Mouse (Mus musculus): ENCODE results near the gene Eif2ak3. TPM values are rescaled to one million over a fixed set of nuclear protein-coding genes. Genes with fewer than 3 reads are reported as not detected.
"Not testable (repeated sequence)": the region's sequence is repeated elsewhere in the genome, so short reads cannot be mapped to it uniquely, and the experiment has no call there.

Gene Eif2ak3
- total RNA-seq, 1 experiment, result 33.9 TPM

DNA sequence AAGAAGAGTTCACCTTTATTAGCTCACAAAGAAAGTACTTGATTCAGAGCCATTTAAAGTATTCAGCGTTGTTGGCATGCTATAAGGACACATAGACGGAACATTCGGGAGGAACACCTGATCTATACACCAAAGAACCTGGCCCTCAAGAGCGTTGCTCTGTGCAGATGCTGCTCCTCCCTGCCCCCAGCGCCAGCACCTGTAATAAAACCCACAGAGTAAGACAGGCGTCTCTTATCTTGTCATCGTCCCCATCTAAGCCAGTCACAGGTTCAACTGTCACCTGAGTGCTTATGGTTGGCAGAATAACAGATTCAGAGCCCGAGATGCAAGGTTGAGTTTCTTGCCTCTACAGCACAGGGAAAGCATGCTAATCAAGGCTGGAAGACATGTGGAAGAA lies 28.8 kb upstream of the Eif2ak3 start:
- TF ChIP-seq ZNF384 (IDR thresholded peaks at IDR 0.05; ENCODE audit: low read depth, low read length), result no peak
- TF ChIP-seq HCFC1 (IDR thresholded peaks at IDR 0.05; ENCODE audit: borderline replicate concordance, insufficient read depth, low read length), result no peak
- TF ChIP-seq CHD2 (IDR thresholded peaks at IDR 0.05; ENCODE audit: low read depth, low read length), result no peak
- TF ChIP-seq MAFK (IDR thresholded peaks at IDR 0.05; ENCODE audit: insufficient read depth, low read depth, low read length), result no peak
- no peak for TF ChIP-seq ZC3H11A (IDR thresholded peaks at IDR 0.05; ENCODE audit: borderline replicate concordance, low read depth, low read length)
- no peaks in the 10 kb centered on the region for H3K4me1 ChIP-seq (ENCODE audit: control insufficient read depth in 2 of 2, insufficient read depth in 2 of 2, low read length in 2 of 2, poor library complexity in 1 of 2)
- DNase-seq (ENCODE audit: low read depth, low spot score), result no peak
- H3K9me3 ChIP-seq (ENCODE audit: control insufficient read depth, insufficient read depth, low read depth, low read length), result no peaks in the 10 kb centered on the region
- no peaks in the 10 kb centered on the region for H3K36me3 ChIP-seq (ENCODE audit: control insufficient read depth, insufficient read depth, low read length, poor library complexity, severe bottlenecking)
- in situ Hi-C loops (cut with MboI; ENCODE audit: low sequenced_read_pairs in 2 of 2, unreplicated experiment in 2 of 2), result no loop called here
- H3K4me3 ChIP-seq (ENCODE audit: insufficient read depth in 1 of 2, low read depth in 1 of 2, low read length in 2 of 2, poor library complexity in 1 of 2, severe bottlenecking in 1 of 2), result no peak overlapping the region
- no peak overlapping the region for H3K9ac ChIP-seq (ENCODE audit: insufficient read depth, low read depth, low read length, poor library complexity, severe bottlenecking)
- no peak overlapping the region for H3K27ac ChIP-seq (ENCODE audit: insufficient read depth, low read depth, low read length, poor library complexity, severe bottlenecking)

GRCm38 (mm10) chr6:70821566-70821965 lies 22.7 kb upstream of the Eif2ak3 start:
- no peaks in the 10 kb centered on the region for H3K9me3 ChIP-seq (ENCODE audit: control insufficient read depth, insufficient read depth, low read depth, low read length)
- H3K4me3 ChIP-seq (ENCODE audit: insufficient read depth in 1 of 2, low read depth in 1 of 2, low read length in 2 of 2, poor library complexity in 1 of 2, severe bottlenecking in 1 of 2), result no peak overlapping the region
- TF ChIP-seq CHD2 (IDR thresholded peaks at IDR 0.05; ENCODE audit: low read depth, low read length) (no peak), HCFC1 (IDR thresholded peaks at IDR 0.05; ENCODE audit: borderline replicate concordance, insufficient read depth, low read length) (no peak), ZC3H11A (IDR thresholded peaks at IDR 0.05; ENCODE audit: borderline replicate concordance, low read depth, low read length) (no peak), MAFK (IDR thresholded peaks at IDR 0.05; ENCODE audit: insufficient read depth, low read depth, low read length) (no peak), ZNF384 (IDR thresholded peaks at IDR 0.05; ENCODE audit: low read depth, low read length) (no peak)
- no peak overlapping the region for H3K27ac ChIP-seq (ENCODE audit: insufficient read depth, low read depth, low read length, poor library complexity, severe bottlenecking)
- no peak for DNase-seq (ENCODE audit: low read depth, low spot score)
- H3K9ac ChIP-seq (ENCODE audit: insufficient read depth, low read depth, low read length, poor library complexity, severe bottlenecking), result no peak overlapping the region
- in situ Hi-C loops (cut with MboI; ENCODE audit: low sequenced_read_pairs in 2 of 2, unreplicated experiment in 2 of 2), result no loop called here
- peaks cover 0 to 4% of the 10 kb centered on the region in 2 experiments; a peak in 1 of 4 replicates for H3K4me1 ChIP-seq (ENCODE audit: control insufficient read depth in 2 of 2, insufficient read depth in 2 of 2, low read length in 2 of 2, poor library complexity in 1 of 2)
- no peaks in the 10 kb centered on the region for H3K36me3 ChIP-seq (ENCODE audit: control insufficient read depth, insufficient read depth, low read length, poor library complexity, severe bottlenecking)

DNA sequence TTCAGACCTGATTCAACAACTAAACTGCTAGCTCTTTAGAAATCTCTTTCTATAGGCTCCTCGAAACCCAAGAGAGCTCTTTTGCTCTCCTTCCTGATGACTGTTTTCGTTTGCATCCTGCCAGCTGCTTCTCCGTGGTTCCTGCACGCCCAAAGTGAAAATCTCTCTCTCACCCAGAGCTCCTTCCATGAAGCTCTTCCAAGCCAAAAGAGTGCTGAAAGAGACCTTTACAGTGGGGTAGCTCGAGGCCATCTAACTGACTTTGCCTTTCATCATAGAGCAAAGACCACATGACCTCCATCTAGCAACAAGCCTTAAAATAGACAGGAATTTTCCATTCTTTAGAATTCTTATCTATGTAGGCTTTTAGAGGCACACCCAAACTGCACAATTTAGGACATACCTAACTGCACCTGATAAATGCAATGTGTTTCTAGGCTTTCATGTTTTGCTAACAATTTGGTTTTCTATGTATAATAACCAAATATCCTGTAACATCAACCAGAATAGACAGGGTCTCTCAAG lies 21.9 kb upstream of the Eif2ak3 start:
- no peak overlapping the region for H3K4me3 ChIP-seq (ENCODE audit: insufficient read depth in 1 of 2, low read depth in 1 of 2, low read length in 2 of 2, poor library complexity in 1 of 2, severe bottlenecking in 1 of 2)
- in situ Hi-C loops (cut with MboI; ENCODE audit: low sequenced_read_pairs in 2 of 2, unreplicated experiment in 2 of 2), result no loop called here
- no peaks in the 10 kb centered on the region for H3K36me3 ChIP-seq (ENCODE audit: control insufficient read depth, insufficient read depth, low read length, poor library complexity, severe bottlenecking)
- DNase-seq (ENCODE audit: low read depth, low spot score), result no peak
- no peak overlapping the region for H3K9ac ChIP-seq (ENCODE audit: insufficient read depth, low read depth, low read length, poor library complexity, severe bottlenecking)
- no peak overlapping the region for H3K27ac ChIP-seq (ENCODE audit: insufficient read depth, low read depth, low read length, poor library complexity, severe bottlenecking)
- no peak for TF ChIP-seq ZNF384 (IDR thresholded peaks at IDR 0.05; ENCODE audit: low read depth, low read length)
- no peak for TF ChIP-seq HCFC1 (IDR thresholded peaks at IDR 0.05; ENCODE audit: borderline replicate concordance, insufficient read depth, low read length)
- no peak for TF ChIP-seq MAFK (IDR thresholded peaks at IDR 0.05; ENCODE audit: insufficient read depth, low read depth, low read length)
- TF ChIP-seq ZC3H11A (IDR thresholded peaks at IDR 0.05; ENCODE audit: borderline replicate concordance, low read depth, low read length), result no peak
- no peak for TF ChIP-seq CHD2 (IDR thresholded peaks at IDR 0.05; ENCODE audit: low read depth, low read length)
- peaks cover 0 to 4% of the 10 kb centered on the region in 2 experiments; a peak in 1 of 4 replicates for H3K4me1 ChIP-seq (ENCODE audit: control insufficient read depth in 2 of 2, insufficient read depth in 2 of 2, low read length in 2 of 2, poor library complexity in 1 of 2)
- H3K9me3 ChIP-seq (ENCODE audit: control insufficient read depth, insufficient read depth, low read depth, low read length), result no peaks in the 10 kb centered on the region

DNA sequence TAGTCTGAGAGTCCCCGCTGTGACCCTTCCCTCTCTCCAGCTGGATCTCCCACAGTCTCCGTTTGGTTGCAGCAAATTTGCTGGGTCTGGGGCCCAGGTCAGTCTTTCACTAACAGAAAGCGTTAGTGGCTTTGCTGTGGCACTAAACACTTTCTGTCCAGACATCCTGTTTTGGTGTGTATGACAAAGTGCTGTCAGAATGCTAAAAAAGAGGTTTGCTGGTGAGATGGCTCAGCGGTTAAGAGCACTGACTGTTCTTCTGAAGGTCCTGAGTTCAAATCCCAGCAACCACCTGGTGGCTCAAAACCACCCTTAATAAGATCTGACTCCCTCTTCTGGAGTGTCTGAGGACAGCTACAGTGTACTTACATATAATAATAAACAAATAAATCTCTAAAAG lies 21.0 kb upstream of the Eif2ak3 start:
- H3K9me3 ChIP-seq (ENCODE audit: control insufficient read depth, insufficient read depth, low read depth, low read length); H3K9ac ChIP-seq (ENCODE audit: insufficient read depth, low read depth, low read length, poor library complexity, severe bottlenecking); in situ Hi-C loops (cut with MboI; ENCODE audit: low sequenced_read_pairs in 2 of 2, unreplicated experiment in 2 of 2); H3K36me3 ChIP-seq (ENCODE audit: control insufficient read depth, insufficient read depth, low read length, poor library complexity, severe bottlenecking); DNase-seq (ENCODE audit: low read depth, low spot score); H3K27ac ChIP-seq (ENCODE audit: insufficient read depth, low read depth, low read length, poor library complexity, severe bottlenecking); H3K4me3 ChIP-seq (ENCODE audit: insufficient read depth in 1 of 2, low read depth in 1 of 2, low read length in 2 of 2, poor library complexity in 1 of 2, severe bottlenecking in 1 of 2); H3K4me1 ChIP-seq (ENCODE audit: control insufficient read depth in 2 of 2, insufficient read depth in 2 of 2, low read length in 2 of 2, poor library complexity in 1 of 2): not testable (repeated sequence)

Data from ES-E14 (cell line).